Mouse (Mus musculus) left cerebral cortex, adult 9 months (tissue): ENCODE data around the gene Trmt13.
"Not testable (repeated sequence)": the region's sequence is repeated elsewhere in the genome, so short reads cannot be mapped to it uniquely, and the experiment has no call there.

Experiments used
- DNase-seq, 2 experiments: peaks; one replicate each; pipeline ENCODE4 v3.0.0; 2022; ENCODE audit warnings: low spot score in 2 of 2

Gene Trmt13

GRCm38 (mm10) chr3:116634091-116634490 lies 19.7 kb upstream of the Trmt13 start:
- DNase-seq = no peak

GRCm38 (mm10) chr3:116632971-116633370 lies 18.6 kb upstream of the Trmt13 start:
- DNase-seq = no peak

- no peak for DNase-seq
Observed at GRCm38 (mm10) chr3:116631459-116631858, 17.1 kb upstream of the Trmt13 start.

- DNase-seq = no peak
Observed at GRCm38 (mm10) chr3:116622641-116623040, 8.3 kb upstream of the Trmt13 start.

- DNase-seq = no peak
Observed at GRCm38 (mm10) chr3:116620636-116621370, 6.4 kb upstream of the Trmt13 start.

GRCm38 (mm10) chr3:116618855-116619254 lies 4.5 kb upstream of the Trmt13 start:
- DNase-seq = no peak

GRCm38 (mm10) chr3:116615318-116616068 lies 1.1 kb upstream of the Trmt13 start:
- no peak for DNase-seq

GRCm38 (mm10) chr3:116604570-116604969 lies 9.8 kb downstream of the Trmt13 start:
- DNase-seq = no peak

GRCm38 (mm10) chr3:116601781-116602180 lies 12.6 kb downstream of the Trmt13 start:
- no peak for DNase-seq

GRCm38 (mm10) chr3:116601005-116601404 lies 13.4 kb downstream of the Trmt13 start:
- DNase-seq = no peak

- DNase-seq = no peak
Observed at GRCm38 (mm10) chr3:116599705-116600104, 14.7 kb downstream of the Trmt13 start.

- no peak for DNase-seq
Observed at GRCm38 (mm10) chr3:116595603-116595991, 18.8 kb downstream of the Trmt13 start.

- DNase-seq = peak; percentile 83 to 98
Observed at GRCm38 (mm10) chr3:116594728-116595602, 19.4 kb downstream of the Trmt13 start, which contains the start of gene Sass6. TSS of gene Sass6 (plus strand) at chr3:116594982.

- DNase-seq = no peak
Observed at GRCm38 (mm10) chr3:116594076-116594727, 20.2 kb downstream of the Trmt13 start.

- peak; percentile 25 to 58 for DNase-seq
Observed at GRCm38 (mm10) chr3:116582201-116582600, 32.2 kb downstream of the Trmt13 start.

GRCm38 (mm10) chr3:116577286-116577685 lies 37.1 kb downstream of the Trmt13 start:
- DNase-seq = no peak

- DNase-seq = no peak
Observed at GRCm38 (mm10) chr3:116570628-116571027, 43.8 kb downstream of the Trmt13 start.

- no peak for DNase-seq
Observed at GRCm38 (mm10) chr3:116563095-116563492, 51.3 kb downstream of the Trmt13 start.

GRCm38 (mm10) chr3:116562408-116563094 lies 51.8 kb downstream of the Trmt13 start, which contains the start of gene Lrrc39:
TSS of gene Lrrc39 (plus strand) at chr3:116562973.
- no peak for DNase-seq

GRCm38 (mm10) chr3:116561315-116561714 lies 53.1 kb downstream of the Trmt13 start:
- DNase-seq = not testable (repeated sequence)

- peak in 1 of 2 experiments; percentile 12 for DNase-seq
Observed at GRCm38 (mm10) chr3:116551362-116551761, 63.0 kb downstream of the Trmt13 start.
